Mouse (Mus musculus): Measurements from ENCODE around the gene Speer4b. TPM values are rescaled to one million over a fixed set of nuclear protein-coding genes. Genes with fewer than 3 reads are reported as not detected.

Gene Speer4b
- total and polyA plus RNA-seq, 2 experiments from 2014 or later = 0.28 TPM; not detected in 1

GRCm38 (mm10) chr5:27453201-27453845 lies 47.9 kb downstream of the Speer4b start:
- Histone ChIP-seq H3K4me2 (ENCODE audit: low read depth, low read length, poor library complexity, severe bottlenecking) (no peak overlapping the region), H3K36me3 (ENCODE audit: insufficient read depth, low read length) (0 out of 2 replicates have a peak, but pooled peaks cover 3% of the 10 kb centered on the region), H3K27ac (ENCODE audit: low read depth, low read length) (no peak overlapping the region), H3K27me3 (ENCODE audit: insufficient read depth, low read length) (no peaks in the 10 kb centered on the region), H3K9me3 (ENCODE audit: low read length) (no peaks in the 10 kb centered on the region), H3K4me1 (ENCODE audit: insufficient read depth, low read length) (no peaks in the 10 kb centered on the region), H3K9ac (replicated peaks; ENCODE audit: low read length, poor library complexity, severe bottlenecking) (no peak overlapping the region), H3K4me3 (ENCODE audit: low read depth, low read length) (no peak overlapping the region)
- DNase-seq (ENCODE audit: low spot score) = no peak
- ATAC-seq (ENCODE audit: low FRiP score) = no peak
- no peak for TF ChIP-seq CTCF (IDR thresholded peaks at IDR 0.05)
- WGBS = 35% methylated on average over 3 of the region's 3 CpGs

Data from midbrain, postnatal 0 days (tissue).